Mouse (Mus musculus) lung, adult 18-20 months (tissue): ENCODE measurements around the gene Clrn1.
"Not testable (repeated sequence)": the region's sequence is repeated elsewhere in the genome, so short reads cannot be mapped to it uniquely, and the experiment has no call there.

Experiments
- DNase-seq, 2 experiments: peaks; one replicate each; pipeline ENCODE4 v3.0.0; 2022; ENCODE audit warnings: mixed read lengths in 2 of 2

The Clrn1 gene

GRCm38 (mm10) chr3:58884801-58885573 is at the start of gene Clrn1:
Clrn1 (minus strand) TSS chr3:58885340.
- no peak for DNase-seq

- no peak for DNase-seq
Measured at GRCm38 (mm10) chr3:58924027-58924426, 38.9 kb upstream of the Clrn1 start.

- no peak for DNase-seq
Measured at GRCm38 (mm10) chr3:58923140-58923539, 38.0 kb upstream of the Clrn1 start.

DNA sequence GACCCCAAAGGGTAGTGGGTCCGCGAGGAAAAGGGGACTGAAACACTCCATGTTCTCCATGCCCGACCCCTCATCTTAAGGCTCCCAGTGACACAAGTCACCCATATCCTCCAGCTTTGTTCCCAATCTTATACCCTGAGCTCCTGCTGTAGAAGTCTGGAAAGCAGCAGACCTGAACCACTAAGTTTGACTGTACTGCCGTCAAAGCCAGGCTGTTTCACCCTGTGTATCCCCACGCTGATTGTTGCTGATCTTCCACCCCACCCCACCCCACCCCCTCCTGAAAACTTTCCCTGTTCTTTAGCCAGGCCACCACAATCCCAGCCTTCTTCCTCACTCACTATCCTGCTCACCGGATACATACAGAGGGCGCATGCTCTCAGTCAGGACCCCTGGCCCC is 37.5 kb upstream of the Clrn1 start:
- no peak for DNase-seq

- no peak for DNase-seq
Measured at GRCm38 (mm10) chr3:58921316-58921715, 36.2 kb upstream of the Clrn1 start.

- no peak for DNase-seq
Measured at GRCm38 (mm10) chr3:58904656-58905055, 19.5 kb upstream of the Clrn1 start.

- DNase-seq = no peak
Measured at GRCm38 (mm10) chr3:58902051-58902758, 17.1 kb upstream of the Clrn1 start.

- no peak for DNase-seq
Measured at GRCm38 (mm10) chr3:58895131-58895530, 10.0 kb upstream of the Clrn1 start.

DNA sequence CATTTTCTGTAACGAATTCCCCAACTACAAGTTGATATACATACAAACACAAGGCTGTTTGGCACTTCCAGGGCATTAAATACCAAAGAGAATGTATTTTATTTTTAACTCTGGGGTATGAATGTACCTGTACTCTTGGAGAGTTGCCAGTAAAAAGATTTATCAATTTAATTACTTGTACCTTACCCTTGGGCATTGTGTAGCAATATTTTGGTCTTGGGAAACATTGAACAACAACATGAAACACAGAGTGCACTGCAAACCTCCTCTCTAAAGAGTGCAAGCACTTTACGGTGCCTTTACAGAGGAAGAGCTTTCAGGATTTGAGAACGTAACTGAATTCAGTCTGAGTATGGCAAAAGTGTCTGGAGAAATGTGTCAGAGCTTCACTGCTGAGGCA is 9.4 kb upstream of the Clrn1 start:
- no peak for DNase-seq

DNA sequence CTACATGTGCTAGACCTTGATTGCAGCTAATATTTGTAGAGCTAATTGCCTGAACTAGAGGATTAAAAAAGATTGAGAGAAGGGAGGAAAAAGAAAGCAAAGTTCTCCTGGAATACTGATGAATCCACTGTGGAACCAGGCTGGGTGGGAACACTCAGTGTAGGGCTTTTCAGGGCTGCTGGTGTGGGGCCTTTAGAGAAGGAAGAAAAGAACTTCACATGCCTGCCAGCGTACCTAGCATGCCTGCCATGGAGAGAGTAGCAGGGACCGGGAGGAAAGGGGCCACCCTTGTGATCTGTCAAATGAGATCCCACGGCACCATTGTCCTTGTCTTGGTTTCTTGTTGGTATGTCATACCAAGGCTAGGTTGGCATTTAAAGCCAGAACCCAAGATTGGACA is 4.5 kb upstream of the Clrn1 start:
- no peak for DNase-seq

DNA sequence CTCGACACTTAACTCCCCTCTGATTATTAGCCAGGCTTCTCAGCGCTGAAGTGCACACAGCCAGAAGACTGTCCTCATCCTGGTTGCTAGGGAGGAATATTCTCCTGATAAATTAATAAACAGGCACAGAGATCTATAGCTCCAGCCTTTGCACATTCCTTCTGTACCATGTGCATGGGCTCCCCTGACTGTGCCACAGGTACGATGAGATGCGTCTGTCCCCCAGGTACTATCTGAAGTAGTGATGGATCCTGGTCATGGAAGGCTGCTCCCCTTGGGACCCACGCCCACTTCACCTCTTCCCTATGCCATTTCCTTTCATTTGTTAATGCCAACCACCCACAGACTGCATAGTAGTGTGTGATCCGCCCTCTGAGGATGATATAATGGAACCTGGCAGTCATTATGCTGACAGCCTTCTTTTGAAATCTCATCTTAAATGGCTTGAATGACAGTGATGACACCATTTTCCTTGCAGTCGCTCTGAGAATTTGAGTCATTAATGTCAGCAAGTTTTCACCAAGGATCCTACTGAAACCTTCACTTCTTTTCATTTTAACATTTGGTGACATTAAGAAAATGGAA is 3.1 kb upstream of the Clrn1 start:
- no peak for DNase-seq

- DNase-seq = no peak
Measured at GRCm38 (mm10) chr3:58887719-58888118, 2.6 kb upstream of the Clrn1 start.

GRCm38 (mm10) chr3:58883511-58883907 is 1.6 kb downstream of the Clrn1 start:
- no peak for DNase-seq

DNA sequence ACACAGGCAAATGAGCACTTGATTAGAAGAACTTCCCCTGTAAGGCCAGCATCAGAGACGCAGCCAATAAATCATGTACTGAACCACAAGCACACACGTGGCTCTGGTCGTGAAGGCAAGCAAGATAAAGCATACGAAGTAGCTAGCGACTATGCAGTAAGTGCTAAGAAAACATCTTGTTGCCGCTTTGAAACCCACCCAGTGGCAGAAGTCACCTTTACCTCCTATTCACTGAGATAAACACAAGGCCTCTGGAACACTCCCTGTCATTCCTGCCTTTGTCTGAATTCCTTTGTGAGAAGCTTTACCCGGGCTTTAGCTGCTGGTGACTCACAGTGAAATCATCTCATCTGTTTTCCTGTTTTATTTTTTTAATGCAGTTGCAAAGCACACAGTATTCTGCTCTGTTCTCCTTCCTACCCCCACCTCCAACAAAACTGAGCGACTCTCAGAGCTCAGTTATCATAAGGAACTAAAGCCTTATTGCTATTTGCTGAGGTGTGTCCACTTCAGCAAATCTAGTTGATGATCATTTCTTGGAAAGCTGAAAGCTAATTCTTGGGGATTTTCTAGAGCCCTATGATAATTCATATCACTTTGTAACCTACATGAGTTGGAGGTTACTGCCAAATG is 2.1 kb downstream of the Clrn1 start:
- no peak for DNase-seq

GRCm38 (mm10) chr3:58881016-58881415 is 4.1 kb downstream of the Clrn1 start:
- DNase-seq = no peak

GRCm38 (mm10) chr3:58880181-58880580 is 5.0 kb downstream of the Clrn1 start:
- no peak for DNase-seq

GRCm38 (mm10) chr3:58871882-58872281 is 13.3 kb downstream of the Clrn1 start:
- DNase-seq = not testable (repeated sequence)

DNA sequence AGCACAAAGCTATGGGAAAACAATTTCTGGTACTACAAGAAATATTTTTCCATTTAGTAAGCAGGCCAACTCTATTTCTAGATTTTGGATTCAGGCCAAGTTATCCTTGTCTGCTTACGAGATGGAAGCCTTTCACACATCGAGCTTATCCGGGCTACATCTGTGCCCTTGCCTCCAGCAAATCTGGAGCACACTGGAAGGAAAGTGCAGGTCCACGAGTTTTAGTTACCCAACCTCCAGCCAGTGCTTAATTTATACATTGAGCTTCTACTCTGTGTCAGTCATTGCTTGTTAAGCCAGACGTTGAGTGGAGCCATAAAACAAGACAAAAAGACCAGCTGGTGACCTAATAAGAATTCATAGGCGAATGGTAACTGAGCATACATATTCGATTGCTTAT is 19.4 kb downstream of the Clrn1 start:
- no peak for DNase-seq

DNA sequence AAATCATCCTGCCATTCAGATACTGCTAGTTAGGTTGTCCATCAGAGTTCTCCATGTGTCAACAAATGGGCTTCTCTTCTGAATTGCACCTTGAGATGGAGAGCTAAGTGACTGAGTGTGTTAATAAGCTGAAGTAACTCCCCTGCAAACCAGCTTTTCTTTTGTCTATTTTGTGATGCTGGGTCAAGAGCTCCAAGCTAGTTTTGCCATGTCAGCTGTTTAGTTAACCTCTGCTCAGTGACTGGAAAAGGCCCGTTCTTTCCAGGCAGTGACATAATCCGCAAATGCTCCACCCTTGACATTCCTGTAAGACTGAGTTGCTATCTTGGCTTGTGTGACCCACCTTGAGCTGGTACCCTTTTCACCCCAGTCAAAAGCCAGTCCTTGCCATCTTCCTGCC is 22.2 kb downstream of the Clrn1 start:
- no peak for DNase-seq

- DNase-seq = no peak
Measured at GRCm38 (mm10) chr3:58843415-58843814, 41.7 kb downstream of the Clrn1 start.

DNA sequence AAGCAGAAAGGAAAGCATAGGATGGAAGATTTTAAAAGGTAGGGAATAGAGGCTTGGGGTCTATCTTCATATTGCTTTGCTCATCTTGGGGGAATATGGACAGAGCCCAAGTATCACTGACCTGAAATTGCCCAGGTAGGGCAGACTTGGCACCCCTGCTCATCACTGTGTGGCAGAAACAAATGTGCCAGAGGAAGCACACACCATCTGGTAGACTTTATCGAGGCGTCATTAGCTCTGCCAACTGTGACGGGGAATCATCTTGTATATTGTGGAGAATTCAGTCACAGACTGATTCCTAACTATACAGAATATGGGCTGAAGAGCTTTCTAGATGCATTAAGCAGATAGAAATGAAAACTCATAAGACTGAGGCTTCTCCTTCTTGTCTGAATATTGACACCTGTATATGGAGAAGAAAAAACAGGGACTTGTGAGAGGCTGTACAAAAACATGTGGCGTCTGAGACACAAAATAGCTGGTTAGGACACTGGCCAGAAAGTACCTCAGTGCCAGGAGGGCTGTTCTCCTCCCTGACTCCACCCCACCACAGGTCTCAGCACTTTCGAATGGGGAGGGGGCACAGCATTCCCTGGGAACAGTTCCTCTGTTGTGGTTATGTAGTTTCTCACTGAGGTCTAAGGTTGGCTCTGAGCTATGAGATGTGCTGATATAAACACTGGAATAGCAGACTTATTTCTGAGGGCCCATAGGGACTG is 51.5 kb downstream of the Clrn1 start:
- no peak for DNase-seq

GRCm38 (mm10) chr3:58832888-58833287 is 52.3 kb downstream of the Clrn1 start:
- DNase-seq = no peak

GRCm38 (mm10) chr3:58831586-58831985 is 53.6 kb downstream of the Clrn1 start:
- DNase-seq = no peak
